Mouse (Mus musculus) spleen, adult 2 months (tissue): ENCODE data around the gene Kcnk4. TPM values are rescaled to one million over a fixed set of nuclear protein-coding genes. Genes with fewer than 3 reads are reported as not detected.

ENCODE experiments used
- DNase-seq, 2 experiments: peaks; one replicate each; pipeline versions ENCODE4 v3.0.0 to v3.0.0-alpha.2; 2012 to 2021; ENCODE audit warnings: low spot score in 2 of 2, low read depth in 1 of 2
- H3K27ac ChIP-seq: fragments of 200-500 bp; 2 replicates; pipeline ENCODE4 v1.5.1; 2012; ENCODE audit warnings: low read length, inconsistent platforms; ENCODE audit not compliant: insufficient read depth
- H3K27me3 ChIP-seq: fragments of 200-500 bp; 2 replicates; pipeline ENCODE4 v1.6.1; 2012; ENCODE audit warnings: mild to moderate bottlenecking, moderate library complexity, low read length, inconsistent platforms; ENCODE audit not compliant: control insufficient read depth, insufficient read depth
- H3K36me3 ChIP-seq: fragments of 200-500 bp; 2 replicates; pipeline ENCODE4 v1.6.1; 2012; ENCODE audit warnings: mild to moderate bottlenecking, low read length, inconsistent platforms; ENCODE audit not compliant: control insufficient read depth, insufficient read depth
- H3K4me1 ChIP-seq: fragments of 200-500 bp; 2 replicates; pipeline ENCODE4 v1.6.1; 2011; ENCODE audit warnings: inconsistent platforms; ENCODE audit not compliant: control insufficient read depth, insufficient read depth, insufficient read length
- H3K4me3 ChIP-seq: fragments of 200-500 bp; 2 replicates; pipeline ENCODE4 v1.5.1; 2011; ENCODE audit warnings: mild to moderate bottlenecking, inconsistent platforms; ENCODE audit not compliant: insufficient read depth, insufficient read length; ENCODE audit errors: extremely low read depth
- CTCF ChIP-seq: fragments of 200-500 bp; IDR thresholded peaks from 2 replicates; pipeline ENCODE4 v1.5.1; 2011; ENCODE audit warnings: mild to moderate bottlenecking, inconsistent platforms; ENCODE audit not compliant: insufficient read depth, insufficient read length, insufficient replicate concordance; ENCODE audit errors: extremely low read depth
- POLR2A ChIP-seq: fragments of 200-500 bp; IDR thresholded peaks from 2 replicates; pipeline ENCODE4 v1.6.1; 2011; ENCODE audit warnings: low read depth, low read length, inconsistent platforms
- WGBS: fragments of 180-500 bp; shearing (Covaris S2); methylation state at CpG from one replicate; pipeline ENCODE4 v1.1.7; 2018; 5-methylcytosine and 5-hydroxymethylcytosine counted together
- polyA plus RNA-seq: library from polyadenylated mRNA; depleted of rRNA; stranded (reverse); fragments of >200 nt; gene quantifications from 2 replicates; pipeline ENCODE4 v1.2.3, GENCODE M21; 2012

Gene Kcnk4
- polyA plus RNA-seq, 1 experiment: 0.11 TPM

GRCm38 (mm10) chr19:6972247-6972917 lies 38.1 kb upstream of the Kcnk4 start:
- H3K27ac ChIP-seq: no peak overlapping the region
- DNase-seq: no peak
- 90% methylated on average over 13 of the region's 13 CpGs for WGBS
- H3K4me1 ChIP-seq: peaks cover 21% of the 10 kb centered on the region
- 0 out of 2 replicates have a peak, but pooled peaks cover 3% of the 10 kb centered on the region for H3K36me3 ChIP-seq
- no peak overlapping the region for H3K4me3 ChIP-seq
- no peaks in the 10 kb centered on the region for H3K27me3 ChIP-seq
- no peak for TF ChIP-seq POLR2A
- no peak for TF ChIP-seq CTCF

GRCm38 (mm10) chr19:6971644-6972043 lies 37.3 kb upstream of the Kcnk4 start:
- 81% methylated on average over 6 of the region's 6 CpGs for WGBS
- H3K36me3 ChIP-seq: no peaks in the 10 kb centered on the region

DNA sequence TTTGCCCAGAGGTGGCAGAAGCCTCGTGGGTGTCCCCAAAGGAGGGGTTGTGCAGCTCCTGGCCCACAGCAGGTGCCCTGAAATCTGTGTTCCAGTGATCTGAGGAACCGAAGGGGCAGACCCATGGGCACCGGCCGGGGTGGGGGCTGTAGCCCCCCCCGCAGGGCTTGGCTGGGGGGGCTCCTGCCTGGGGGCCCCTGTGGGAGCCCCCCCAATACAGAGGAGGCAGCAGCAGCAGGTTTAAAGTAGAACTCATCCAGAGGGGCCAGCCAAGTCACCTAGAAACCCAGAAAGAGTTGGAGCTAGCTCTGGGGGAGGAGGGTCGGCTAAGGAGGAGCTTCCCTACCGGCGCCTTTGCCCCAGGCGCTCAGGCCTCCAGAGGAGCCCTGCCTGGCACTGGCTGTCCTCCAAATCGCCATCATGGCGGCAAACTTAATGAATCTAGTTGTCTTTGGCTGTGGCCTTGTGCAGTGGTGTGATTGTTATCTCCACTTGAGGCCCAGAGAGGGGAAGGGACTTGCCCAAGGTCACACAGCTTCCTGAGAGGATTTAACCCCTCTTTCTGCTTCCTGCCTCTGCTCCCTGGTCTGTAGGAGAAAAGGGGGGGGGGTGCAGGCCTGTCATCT lies 36.3 kb upstream of the Kcnk4 start:
- WGBS: 39% methylated on average over 11 of the region's 11 CpGs
- Histone ChIP-seq H3K27me3 (no peaks in the 10 kb centered on the region), H3K4me1 (peaks cover 17% of the 10 kb centered on the region), H3K36me3 (0 out of 2 replicates have a peak, but pooled peaks cover 1% of the 10 kb centered on the region), H3K27ac (0 out of 2 replicates have a peak overlapping the region, but pooled peaks have one; percentile 2), H3K4me3 (no peak overlapping the region)
- DNase-seq: no peak
- TF ChIP-seq POLR2A: no peak
- TF ChIP-seq CTCF: no peak

More at GRCm38 (mm10) chr19:6971644-6972043, 37.3 kb upstream of the Kcnk4 start:
- TF ChIP-seq CTCF: no peak
- no peak for TF ChIP-seq POLR2A
- DNase-seq: no peak
- H3K4me1 ChIP-seq: peaks cover 19% of the 10 kb centered on the region
- no peak overlapping the region for H3K4me3 ChIP-seq
- H3K27ac ChIP-seq: no peak overlapping the region
- H3K27me3 ChIP-seq: no peaks in the 10 kb centered on the region

- peaks cover 17% of the 10 kb centered on the region for H3K4me1 ChIP-seq
- peak; percentile 32 to 68 for DNase-seq
- 0 out of 2 replicates have a peak, but pooled peaks cover 1% of the 10 kb centered on the region for H3K36me3 ChIP-seq
- 3% methylated on average over 55 of the region's 55 CpGs for WGBS
- H3K27me3 ChIP-seq: no peaks in the 10 kb centered on the region
- 0 out of 2 replicates have a peak overlapping the region, but pooled peaks have one; percentile 3 for H3K27ac ChIP-seq
- H3K4me3 ChIP-seq: peak overlapping the region; percentile 70
- TF ChIP-seq POLR2A (peak; percentile 41), CTCF (peak; percentile 86; the same call in 1 of the 2 replicates)
Observed at GRCm38 (mm10) chr19:6969665-6970381, 35.5 kb upstream of the Kcnk4 start.

DNA sequence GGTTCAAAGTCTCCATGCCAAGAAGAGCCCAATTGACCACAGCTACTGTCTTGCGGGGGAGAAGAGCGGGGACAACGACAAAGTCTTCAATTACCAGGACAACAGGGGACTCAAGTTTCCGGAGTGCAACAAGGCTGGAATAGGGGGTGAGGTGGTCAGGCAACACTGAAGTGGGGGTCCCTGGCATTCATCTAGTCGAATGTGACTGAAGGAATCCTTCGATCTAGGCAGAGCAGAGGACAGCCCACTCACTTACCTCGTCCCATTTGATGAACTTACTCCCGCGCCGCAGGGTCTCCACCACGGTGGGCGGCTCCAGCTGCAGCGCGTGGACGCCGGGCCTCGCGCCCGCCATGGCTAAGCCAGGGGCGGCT lies 35.0 kb upstream of the Kcnk4 start:
- Histone ChIP-seq H3K36me3 (peaks cover 4% of the 10 kb centered on the region; the same call in 1 of the 2 replicates), H3K4me1 (peaks cover 17% of the 10 kb centered on the region), H3K27me3 (no peaks in the 10 kb centered on the region), H3K4me3 (peak overlapping the region; percentile 70), H3K27ac (no peak overlapping the region)
- DNase-seq: no peak
- WGBS: 2% methylated on average over 20 of the region's 20 CpGs
- no peak for TF ChIP-seq CTCF
- TF ChIP-seq POLR2A: no peak

GRCm38 (mm10) chr19:6968491-6969271 lies 34.4 kb upstream of the Kcnk4 start:
- TF ChIP-seq CTCF: no peak
- no peak for TF ChIP-seq POLR2A
- no peak overlapping the region for H3K27ac ChIP-seq
- H3K4me1 ChIP-seq: peaks cover 12% of the 10 kb centered on the region
- 20% methylated on average over 15 of the region's 15 CpGs for WGBS
- no peak for DNase-seq
- peak overlapping the region; percentile 70 for H3K4me3 ChIP-seq
- no peaks in the 10 kb centered on the region for H3K27me3 ChIP-seq
- peaks cover 4% of the 10 kb centered on the region; the same call in 1 of the 2 replicates for H3K36me3 ChIP-seq
